ENCODE assay signal across 9 mouse cellular contexts in the genomic region with DNA sequence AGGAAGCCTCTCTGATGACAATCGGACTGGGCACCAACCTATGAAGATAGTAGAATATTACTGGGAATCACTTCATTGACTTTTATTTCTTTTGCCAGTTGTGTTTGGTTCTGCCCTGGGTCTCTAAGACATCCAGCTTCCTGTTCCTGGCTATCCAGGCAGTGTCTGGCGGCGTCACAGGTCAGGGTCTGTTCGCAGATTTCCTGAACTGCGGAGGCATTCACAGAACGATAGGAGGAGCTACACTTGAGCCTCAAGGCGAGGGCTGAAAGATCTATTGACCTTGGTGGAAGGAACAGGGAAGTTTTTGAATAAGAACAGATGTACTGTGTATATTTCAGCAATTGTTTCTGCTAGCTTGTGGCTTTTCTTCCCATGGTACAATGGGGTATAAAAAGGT.
DNase-seq lines count a peak whose midpoint lies in the region; ATAC-seq and TF ChIP-seq lines count a peak whose summit lies in the region.
"Had no signal": no experiment of that assay in that cellular context is flagged by ENCODE, and none has a peak within 500 bp of the region (broad histone marks: within the 10 kb centered on the region; RNA-seq: fewer than 3 reads in every experiment).

No protein-coding gene starts in this region.

- 44% methylated on average over 7 of the region's 7 CpGs for WGBS in embryonic facial prominence, embryonic 10.5 days

- H3K27ac ChIP-seq in left cerebral cortex, adult 2 months: no peak overlapping the region
- no peak overlapping the region for H3K27ac ChIP-seq in embryonic facial prominence, embryonic 10.5 days (replicated peaks)
- H3K27ac ChIP-seq: neural tube, embryonic 13.5 days had no signal

- H3K4me1 ChIP-seq in embryonic facial prominence, embryonic 10.5 days: peaks cover 5% of the 10 kb centered on the region
- H3K4me1 ChIP-seq: neural tube, embryonic 13.5 days had no signal

- H3K27me3 ChIP-seq in embryonic facial prominence, embryonic 10.5 days (replicated peaks; ENCODE audit: low read depth, poor library complexity, severe bottlenecking): no peaks in the 10 kb centered on the region
- H3K27me3 ChIP-seq: neural tube, embryonic 13.5 days had no signal

- no peaks in the 10 kb centered on the region for H3K36me3 ChIP-seq in embryonic facial prominence, embryonic 10.5 days (replicated peaks)
- H3K36me3 ChIP-seq: neural tube, embryonic 13.5 days had no signal

- no peak overlapping the region for H3K4me3 ChIP-seq in left cerebral cortex, adult 2 months
- H3K4me3 ChIP-seq in embryonic facial prominence, embryonic 10.5 days: no peak overlapping the region
- H3K4me3 ChIP-seq: neural tube, embryonic 13.5 days had no signal

- TF ChIP-seq CTCF in left cerebral cortex, adult 2 months (IDR thresholded peaks at IDR 0.05): peak; percentile 1; the same call in 1 of the 2 replicates

- ATAC-seq in megakaryocyte progenitor cell, adult 5-6 weeks (replicated peaks; ENCODE audit: poor library complexity): peak; percentile 75

- intact Hi-C loops in left cerebral cortex, adult 2 months (cut with DNase I): no loop called here

- H3K9me3 ChIP-seq in embryonic facial prominence, embryonic 10.5 days: no peaks in the 10 kb centered on the region
- H3K9me3 ChIP-seq: neural tube, embryonic 13.5 days had no signal

- DNase-seq in left cerebral cortex, adult 2 months (ENCODE audit: extremely low spot score in 1 of 2, low spot score in 2 of 2): no peak
- no peak for DNase-seq in left cerebral cortex, adult 8-10 months (ENCODE audit: low spot score in 2 of 2)
- peak; percentile 35 for DNase-seq in embryonic facial prominence, embryonic 10.5 days (ENCODE audit: low spot score)
- DNase-seq in kidney, adult 9 months: peak; percentile 55
- no peak for DNase-seq in cerebellum, adult 8-10 months
- no peak for DNase-seq in spleen, postnatal 36 days (ENCODE audit: low spot score in 2 of 2)
- DNase-seq in thymus, adult 18-20 months: no peak

Comparison
In these comparisons a context has a peak if more than half of its experiments do, and no peak if none do; other contexts are left out.
1. DNase-seq: peak in embryonic facial prominence, embryonic 10.5 days (single experiment) and kidney, adult 9 months (single experiment); none in left cerebral cortex, adult 2 months (0 of 2), left cerebral cortex, adult 8-10 months (0 of 2), cerebellum, adult 8-10 months (single experiment), spleen, postnatal 36 days (0 of 2) and thymus, adult 18-20 months (0 of 2).